Mouse (Mus musculus) neural tube, embryonic 12.5 days (tissue): ENCODE results near the gene Rgma. TPM values are rescaled to one million over a fixed set of nuclear protein-coding genes. Genes with fewer than 3 reads are reported as not detected.

ENCODE experiments used
- ATAC-seq: fragments of 200-750 bp; cut with Nextera tagmentation; 2 replicates; pipeline ENCODE4 v1.8.0; 2017; ENCODE audit warnings: low read depth, mild to moderate bottlenecking, moderate TSS enrichment, moderate library complexity; ENCODE audit not compliant: low FRiP score
- H3K27ac ChIP-seq: fragments of 300-500 bp; sonication (generic); 2 replicates; pipeline ENCODE4 v1.5.1; 2016
- H3K27me3 ChIP-seq: fragments of 300-500 bp; sonication (generic); replicated peaks from 2 replicates; pipeline ENCODE4 v1.6.1; 2016; ENCODE audit warnings: mild to moderate bottlenecking
- H3K36me3 ChIP-seq: fragments of 300-500 bp; sonication (generic); 2 replicates; pipeline ENCODE4 v1.6.1; 2016; ENCODE audit warnings: mild to moderate bottlenecking
- H3K4me1 ChIP-seq: fragments of 300-500 bp; sonication (generic); 2 replicates; pipeline ENCODE4 v1.6.1; 2016
- H3K4me2 ChIP-seq: fragments of 300-500 bp; sonication (generic); replicated peaks from 2 replicates; pipeline ENCODE4 v1.6.1; 2016; ENCODE audit warnings: mild to moderate bottlenecking
- H3K4me3 ChIP-seq: fragments of 300-500 bp; sonication (generic); 2 replicates; pipeline ENCODE4 v1.5.1; 2016
- H3K9ac ChIP-seq: fragments of 300-500 bp; sonication (generic); 2 replicates; pipeline ENCODE4 v1.6.1; 2016; ENCODE audit warnings: mild to moderate bottlenecking
- H3K9me3 ChIP-seq: fragments of 300-500 bp; sonication (generic); 2 replicates; pipeline ENCODE4 v1.6.1; 2016; ENCODE audit warnings: mild to moderate bottlenecking
- WGBS: fragments of 180-500 bp; shearing (Covaris S2); methylation state at CpG from one replicate; pipeline ENCODE4 v1.1.7; 2016; 5-methylcytosine and 5-hydroxymethylcytosine counted together
- polyA plus RNA-seq: library from polyadenylated mRNA; unstranded; fragments of >200 nt; fragmentation: Nextera tagmentation; extraction: Ambion mirVana; gene quantifications from 2 replicates; pipeline ENCODE4 v1.2.1, GENCODE M21; 2016

Rgma gene
- polyA plus RNA-seq, 1 experiment from 2014 or later: 49.0 TPM

GRCm38 (mm10) chr7:73343852-73344251 lies 31.5 kb upstream of the Rgma start:
- no peak overlapping the region for H3K27ac ChIP-seq
- WGBS: 13% methylated on average over 3 of the region's 3 CpGs
- H3K9me3 ChIP-seq: no peaks in the 10 kb centered on the region
- H3K4me2 ChIP-seq: no peak overlapping the region
- H3K36me3 ChIP-seq: no peaks in the 10 kb centered on the region
- peaks cover 9% of the 10 kb centered on the region for H3K4me1 ChIP-seq
- ATAC-seq: 0 out of 2 replicates have a peak, but pooled peaks have one; percentile 29
- no peak overlapping the region for H3K9ac ChIP-seq
- H3K4me3 ChIP-seq: no peak overlapping the region
- H3K27me3 ChIP-seq: no peaks in the 10 kb centered on the region

- peaks cover 9% of the 10 kb centered on the region for H3K4me1 ChIP-seq
- ATAC-seq: no peak
- no peak overlapping the region for H3K4me3 ChIP-seq
- peak overlapping the region; percentile 20; the same call in 1 of the 2 replicates for H3K27ac ChIP-seq
- H3K4me2 ChIP-seq: no peak overlapping the region
- no peak overlapping the region for H3K9ac ChIP-seq
- whole genome bisulfite sequencing: 31% methylated on average over 10 of the region's 10 CpGs
- no peaks in the 10 kb centered on the region for H3K27me3 ChIP-seq
- no peaks in the 10 kb centered on the region for H3K9me3 ChIP-seq
- H3K36me3 ChIP-seq: no peaks in the 10 kb centered on the region
Observed at GRCm38 (mm10) chr7:73348585-73349124, 26.7 kb upstream of the Rgma start.

DNA sequence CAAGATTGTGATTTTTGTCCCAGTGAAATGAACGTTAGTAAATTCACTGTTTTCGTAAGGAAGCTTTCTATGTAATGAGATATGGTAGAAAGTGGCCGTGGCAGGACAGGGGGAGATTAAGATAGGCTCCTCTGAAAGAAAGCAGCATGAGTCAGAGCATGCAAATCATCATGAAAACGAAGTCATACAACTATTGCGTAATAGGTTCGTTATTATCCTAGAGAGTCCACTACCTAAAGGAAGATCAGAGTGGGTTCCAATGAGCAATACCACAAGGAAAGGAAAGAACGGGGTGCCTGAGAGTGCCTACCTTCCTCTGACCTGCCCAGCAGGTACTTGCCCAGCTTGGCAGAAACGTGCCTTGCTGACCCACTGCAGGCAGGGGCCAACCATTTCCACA lies 26.2 kb upstream of the Rgma start:
- Histone ChIP-seq H3K4me1 (peaks cover 7% of the 10 kb centered on the region), H3K4me2 (no peak overlapping the region), H3K9me3 (no peaks in the 10 kb centered on the region), H3K27me3 (no peaks in the 10 kb centered on the region), H3K4me3 (no peak overlapping the region), H3K36me3 (no peaks in the 10 kb centered on the region), H3K9ac (no peak overlapping the region), H3K27ac (no peak overlapping the region)
- WGBS: 81% methylated on average over 8 of the region's 8 CpGs
- no peak for ATAC-seq

DNA sequence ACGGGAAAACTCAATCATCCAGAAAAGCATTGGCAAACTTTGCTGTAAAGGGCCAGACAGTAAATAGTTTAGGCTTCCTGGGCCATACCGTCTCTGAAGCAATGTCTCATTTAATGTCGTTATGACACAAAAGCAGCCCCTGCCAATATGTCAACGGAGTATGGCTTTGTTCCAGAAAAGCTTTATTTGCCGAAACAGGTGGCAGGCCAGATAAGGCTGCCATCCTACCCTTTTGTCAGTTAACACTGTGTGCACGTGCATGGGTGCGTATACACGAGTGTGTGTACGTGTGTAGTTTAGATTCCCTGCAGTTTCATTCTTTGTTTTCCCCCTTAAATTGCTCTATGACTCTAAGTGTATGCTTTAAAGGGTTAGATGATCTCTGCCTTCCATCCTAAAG lies 20.1 kb upstream of the Rgma start:
- H3K27ac ChIP-seq: no peak overlapping the region
- no peak overlapping the region for H3K4me3 ChIP-seq
- peaks cover 3% of the 10 kb centered on the region; the same call in 1 of the 2 replicates for H3K4me1 ChIP-seq
- no peaks in the 10 kb centered on the region for H3K27me3 ChIP-seq
- H3K9ac ChIP-seq: no peak overlapping the region
- no peak for ATAC-seq
- WGBS: 74% methylated on average over 9 of the region's 9 CpGs
- no peaks in the 10 kb centered on the region for H3K9me3 ChIP-seq
- no peak overlapping the region for H3K4me2 ChIP-seq
- no peaks in the 10 kb centered on the region for H3K36me3 ChIP-seq

GRCm38 (mm10) chr7:73356901-73357300 lies 18.4 kb upstream of the Rgma start:
- WGBS: 95% methylated on average over 5 of the region's 5 CpGs
- H3K36me3 ChIP-seq: no peaks in the 10 kb centered on the region
- no peak for ATAC-seq

GRCm38 (mm10) chr7:73357626-73358025 lies 17.7 kb upstream of the Rgma start:
- H3K36me3 ChIP-seq: no peaks in the 10 kb centered on the region
- no peak overlapping the region for H3K4me2 ChIP-seq
- no peak overlapping the region for H3K4me3 ChIP-seq
- no peak overlapping the region for H3K9ac ChIP-seq
- WGBS: 85% methylated on average over 2 of the region's 2 CpGs
- no peaks in the 10 kb centered on the region for H3K9me3 ChIP-seq
- no peak overlapping the region for H3K27ac ChIP-seq
- peaks cover 10% of the 10 kb centered on the region; the same call in 1 of the 2 replicates for H3K4me1 ChIP-seq
- ATAC-seq: no peak
- H3K27me3 ChIP-seq: no peaks in the 10 kb centered on the region

More at GRCm38 (mm10) chr7:73356901-73357300, 18.4 kb upstream of the Rgma start:
- H3K27me3 ChIP-seq: no peaks in the 10 kb centered on the region
- peaks cover 10% of the 10 kb centered on the region; the same call in 1 of the 2 replicates for H3K4me1 ChIP-seq
- H3K4me2 ChIP-seq: no peak overlapping the region
- no peak overlapping the region for H3K4me3 ChIP-seq
- H3K27ac ChIP-seq: no peak overlapping the region
- H3K9ac ChIP-seq: no peak overlapping the region
- no peaks in the 10 kb centered on the region for H3K9me3 ChIP-seq

GRCm38 (mm10) chr7:73365511-73365910 lies 9.8 kb upstream of the Rgma start:
- no peak for ATAC-seq
- 74% methylated on average over 4 of the region's 4 CpGs for WGBS

DNA sequence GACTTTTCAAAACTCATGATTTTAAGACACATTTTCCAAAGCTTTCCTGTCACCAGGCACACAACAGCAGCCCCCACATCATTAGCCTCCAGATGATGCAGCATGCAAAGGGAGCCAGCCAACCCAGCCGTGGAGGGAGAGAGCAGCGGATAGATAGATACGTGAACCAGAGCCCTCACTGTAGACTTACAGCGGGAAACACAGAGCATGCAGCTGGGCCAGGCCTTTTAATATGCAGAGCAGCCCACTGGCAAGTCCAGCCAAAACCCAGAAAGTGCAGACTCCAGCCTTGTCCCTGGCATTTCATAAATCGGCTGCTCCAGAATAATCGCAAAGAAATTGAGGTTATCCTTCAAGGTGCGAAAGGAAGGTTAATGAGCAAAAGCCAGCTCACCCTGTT lies 9.3 kb upstream of the Rgma start:
- no peaks in the 10 kb centered on the region for H3K27me3 ChIP-seq
- H3K4me1 ChIP-seq: peaks cover 10% of the 10 kb centered on the region; the same call in 1 of the 2 replicates
- H3K9me3 ChIP-seq: no peaks in the 10 kb centered on the region
- H3K4me2 ChIP-seq: no peak overlapping the region
- no peak overlapping the region for H3K27ac ChIP-seq
- no peak overlapping the region for H3K4me3 ChIP-seq
- H3K9ac ChIP-seq: no peak overlapping the region
- no peak for ATAC-seq
- WGBS: 57% methylated on average over 7 of the region's 7 CpGs
- no peaks in the 10 kb centered on the region for H3K36me3 ChIP-seq

More at GRCm38 (mm10) chr7:73365511-73365910, 9.8 kb upstream of the Rgma start:
- H3K9ac ChIP-seq: no peak overlapping the region
- no peaks in the 10 kb centered on the region for H3K27me3 ChIP-seq
- H3K36me3 ChIP-seq: no peaks in the 10 kb centered on the region
- no peak overlapping the region for H3K4me3 ChIP-seq
- no peak overlapping the region for H3K4me2 ChIP-seq
- no peaks in the 10 kb centered on the region for H3K9me3 ChIP-seq
- H3K4me1 ChIP-seq: peaks cover 15% of the 10 kb centered on the region; the same call in 1 of the 2 replicates
- no peak overlapping the region for H3K27ac ChIP-seq

- ATAC-seq: no peak
- H3K36me3 ChIP-seq: no peaks in the 10 kb centered on the region
- no peak overlapping the region for H3K27ac ChIP-seq
Observed at GRCm38 (mm10) chr7:73367681-73368464, 7.4 kb upstream of the Rgma start.

DNA sequence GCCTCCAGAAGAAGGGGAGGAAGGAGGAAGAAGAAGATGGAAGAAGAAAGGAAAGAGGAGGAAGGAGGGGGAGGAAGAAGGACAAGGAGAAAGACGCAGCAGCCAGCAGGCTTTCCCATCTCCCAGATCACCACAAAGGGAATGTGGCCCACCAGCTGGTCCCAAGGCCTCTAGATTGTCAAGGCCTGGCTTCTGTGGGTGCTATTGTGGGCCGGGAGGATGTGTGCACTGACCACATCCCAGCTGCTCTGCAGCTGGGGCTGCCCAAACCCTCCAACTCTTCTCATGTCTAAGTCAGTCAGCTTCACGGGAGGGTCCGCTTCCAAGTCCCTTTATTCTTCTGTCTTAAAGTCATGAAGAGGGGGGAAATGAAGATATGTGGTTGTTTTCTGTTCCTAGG lies 5.3 kb upstream of the Rgma start:
- Histone ChIP-seq H3K9ac (no peak overlapping the region), H3K4me3 (no peak overlapping the region), H3K36me3 (no peaks in the 10 kb centered on the region), H3K4me2 (no peak overlapping the region), H3K4me1 (peaks cover 29% of the 10 kb centered on the region), H3K9me3 (no peaks in the 10 kb centered on the region), H3K27ac (no peak overlapping the region), H3K27me3 (peaks cover 7% of the 10 kb centered on the region; the same call in 1 of the 2 replicates)
- 80% methylated on average over 4 of the region's 4 CpGs for WGBS
- no peak for ATAC-seq

More at GRCm38 (mm10) chr7:73367681-73368464, 7.4 kb upstream of the Rgma start:
- no peak overlapping the region for H3K4me3 ChIP-seq
- WGBS: 96% methylated on average over 10 of the region's 10 CpGs
- H3K4me2 ChIP-seq: no peak overlapping the region
- H3K4me1 ChIP-seq: peaks cover 19% of the 10 kb centered on the region
- no peaks in the 10 kb centered on the region for H3K9me3 ChIP-seq
- no peak overlapping the region for H3K9ac ChIP-seq
- peaks cover 7% of the 10 kb centered on the region; the same call in 1 of the 2 replicates for H3K27me3 ChIP-seq

GRCm38 (mm10) chr7:73371587-73372321 lies 3.6 kb upstream of the Rgma start:
- WGBS: 42% methylated on average over 10 of the region's 10 CpGs

More at GRCm38 (mm10) chr7:73371587-73372321, 3.6 kb upstream of the Rgma start:
- H3K9me3 ChIP-seq: no peaks in the 10 kb centered on the region
- peaks cover 20% of the 10 kb centered on the region for H3K4me1 ChIP-seq
- H3K4me3 ChIP-seq: peak overlapping the region; percentile 24; the same call in 1 of the 2 replicates
- H3K4me2 ChIP-seq: peak overlapping the region; percentile 59
- 0 out of 2 replicates have a peak overlapping the region, but pooled peaks have one; percentile 18 for H3K9ac ChIP-seq
- no peak overlapping the region for H3K27ac ChIP-seq
- H3K36me3 ChIP-seq: no peaks in the 10 kb centered on the region
- ATAC-seq: no peak
- peaks cover 7% of the 10 kb centered on the region; the same call in 1 of the 2 replicates for H3K27me3 ChIP-seq
